Mouse (Mus musculus) heart, embryonic 13.5 days (tissue): ENCODE measurements around the gene Tmem168. TPM values are rescaled to one million over a fixed set of nuclear protein-coding genes. Genes with fewer than 3 reads are reported as not detected.

Experiments used
- ATAC-seq: fragments of 200-750 bp; cut with Nextera tagmentation; 2 replicates; pipeline ENCODE4 v1.8.0; 2017; ENCODE audit warnings: moderate TSS enrichment; ENCODE audit not compliant: insufficient number of reproducible peaks, low FRiP score, low TSS enrichment; ENCODE audit errors: extremely low read depth
- H3K27ac ChIP-seq: fragments of 300-500 bp; sonication (generic); replicated peaks from 2 replicates; pipeline ENCODE4 v1.5.1; 2015; ENCODE audit warnings: moderate library complexity, mild to moderate bottlenecking, inconsistent platforms
- H3K27me3 ChIP-seq: fragments of 300-500 bp; sonication (generic); replicated peaks from 2 replicates; pipeline ENCODE4 v1.6.1; 2015; ENCODE audit warnings: mild to moderate bottlenecking, inconsistent platforms
- H3K36me3 ChIP-seq: fragments of 300-500 bp; sonication (generic); 2 replicates; pipeline ENCODE4 v1.6.1; 2015; ENCODE audit warnings: mild to moderate bottlenecking, inconsistent platforms
- H3K4me1 ChIP-seq: fragments of 300-500 bp; sonication (generic); 2 replicates; pipeline ENCODE4 v1.6.1; 2015; ENCODE audit warnings: inconsistent platforms
- H3K4me2 ChIP-seq: fragments of 300-500 bp; sonication (generic); 2 replicates; pipeline ENCODE4 v1.6.1; 2015; ENCODE audit warnings: inconsistent platforms, mild to moderate bottlenecking, moderate library complexity
- H3K4me3 ChIP-seq: fragments of 300-500 bp; sonication (generic); 2 replicates; pipeline ENCODE4 v1.5.1; 2015; ENCODE audit warnings: moderate library complexity, mild to moderate bottlenecking, inconsistent platforms
- H3K9ac ChIP-seq: fragments of 300-500 bp; sonication (generic); 2 replicates; pipeline ENCODE4 v1.6.1; 2015; ENCODE audit warnings: inconsistent platforms, mild to moderate bottlenecking, moderate library complexity
- H3K9me3 ChIP-seq: fragments of 300-500 bp; sonication (generic); 2 replicates; pipeline ENCODE4 v1.6.1; 2016; ENCODE audit warnings: inconsistent platforms
- WGBS: fragments of 180-500 bp; shearing (Covaris S2); methylation state at CpG from one replicate; pipeline ENCODE4 v1.1.7; 2015; ENCODE audit warnings: mixed read lengths; 5-methylcytosine and 5-hydroxymethylcytosine counted together
- polyA plus RNA-seq: library from polyadenylated mRNA; unstranded; fragments of >200 nt; fragmentation: Nextera tagmentation; extraction: Ambion mirVana; gene quantifications from 2 replicates; pipeline ENCODE4 v1.2.1, GENCODE M21; 2015

Gene Tmem168
- 26.9 and 29.4 TPM in 2 replicates for polyA plus RNA-seq

DNA sequence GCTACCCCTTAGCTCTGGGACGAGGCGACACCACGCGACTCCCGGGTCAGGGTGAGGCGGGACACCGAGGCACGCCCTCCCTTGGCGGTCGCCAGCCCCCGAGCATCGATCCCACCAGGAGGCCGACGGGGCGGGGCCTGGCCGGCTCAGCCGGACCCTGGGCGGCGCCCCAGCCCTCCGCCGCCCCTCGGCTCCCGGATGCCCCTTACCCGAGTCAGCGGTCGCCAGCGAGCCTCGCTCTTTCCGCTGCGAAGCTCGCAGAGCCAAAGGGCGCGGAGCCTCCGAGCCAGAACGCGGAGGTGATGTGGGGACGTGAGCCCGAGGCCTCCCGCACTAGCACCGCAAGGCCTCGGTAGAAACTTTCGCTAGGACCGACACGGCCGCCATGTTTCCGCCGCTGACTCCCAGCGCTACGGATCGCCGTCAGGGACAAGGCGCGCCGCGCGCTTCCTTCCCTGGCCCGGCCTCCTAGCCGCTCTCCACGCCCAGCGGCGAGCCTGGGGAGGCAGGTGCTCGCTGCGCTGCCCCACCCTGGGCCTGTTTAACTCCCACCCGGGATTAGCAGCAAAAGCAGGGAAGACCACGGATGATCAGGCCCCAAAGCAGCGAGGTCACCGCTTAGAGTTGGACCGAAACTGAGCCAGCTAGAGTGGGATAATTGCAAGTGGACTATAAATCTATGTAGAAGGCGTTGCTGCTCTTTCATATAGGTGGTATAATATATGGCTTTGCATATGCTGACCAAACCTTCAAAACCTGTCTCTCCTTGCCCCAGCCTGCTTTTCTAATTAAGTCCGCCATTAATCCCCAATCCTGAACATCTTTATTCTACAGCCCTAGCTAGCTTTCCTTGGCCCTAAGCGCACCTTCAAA, at the start of gene Tmem168:
Tmem168 (minus strand) TSS at position 480 of the 873 bp plus-strand sequence.
- Histone ChIP-seq H3K4me1 (peaks cover 30% of the 10 kb centered on the region), H3K9ac (peak within 1 kb of the TSS; percentile 93), H3K4me3 (peak within 1 kb of the TSS; percentile 85), H3K27me3 (no peaks in the 10 kb centered on the region), H3K9me3 (no peaks in the 10 kb centered on the region), H3K27ac (peak within 1 kb of the TSS; percentile 97), H3K36me3 (peaks cover 14% of the 10 kb centered on the region), H3K4me2 (peak within 1 kb of the TSS; percentile 77)
- 2% methylated on average over 70 of the region's 71 CpGs for WGBS
- peak; percentile 92 for ATAC-seq

DNA sequence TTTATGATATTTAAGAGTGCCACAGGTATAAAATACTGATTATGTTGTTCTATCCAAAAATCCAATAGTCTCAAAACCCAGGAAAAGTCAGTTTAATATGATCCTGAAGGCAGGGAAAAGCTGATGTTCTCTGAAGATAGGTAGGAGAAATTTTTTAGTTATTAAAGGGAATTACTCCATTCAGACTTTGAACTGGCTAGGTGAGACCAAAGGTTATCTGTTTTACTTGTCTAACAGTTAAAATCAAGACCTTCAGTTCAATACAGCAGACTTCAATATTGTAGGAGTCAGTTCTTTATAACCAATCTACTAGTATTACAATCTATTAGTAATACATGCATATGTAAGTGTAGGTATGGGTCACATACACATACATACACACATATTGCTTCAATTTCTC, 46.2 kb upstream of the Tmem168 start:
- ATAC-seq, result no peak
- Histone ChIP-seq H3K9ac (no peak overlapping the region), H3K27ac (no peak overlapping the region), H3K9me3 (no peaks in the 10 kb centered on the region), H3K4me2 (no peak overlapping the region), H3K27me3 (no peaks in the 10 kb centered on the region), H3K4me1 (no peaks in the 10 kb centered on the region), H3K4me3 (no peak overlapping the region), H3K36me3 (peaks cover 44% of the 10 kb centered on the region)

DNA sequence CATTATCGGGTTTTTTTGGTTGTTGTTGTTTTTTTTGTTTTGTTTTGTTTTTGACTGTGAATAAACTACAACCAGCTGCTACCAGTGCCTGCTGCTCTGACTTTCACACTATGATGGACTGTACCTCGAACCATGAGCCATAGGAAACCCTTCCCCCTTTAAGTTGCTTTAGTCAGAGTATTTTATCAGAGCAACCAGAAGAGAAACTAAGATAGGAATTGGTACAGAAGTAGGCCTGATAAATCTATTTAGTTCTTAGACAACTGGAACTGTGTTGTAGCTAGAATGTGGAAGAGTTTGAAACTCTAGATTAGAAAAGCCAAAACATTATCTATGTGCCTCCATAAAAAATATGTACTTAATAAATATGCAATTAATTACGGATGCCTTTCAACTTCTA, 44.4 kb upstream of the Tmem168 start:
- 83% methylated on average over 3 of the region's 3 CpGs for WGBS
- H3K9ac ChIP-seq, result no peak overlapping the region
- peaks cover 8% of the 10 kb centered on the region; the same call in 1 of the 2 replicates for H3K9me3 ChIP-seq
- H3K27me3 ChIP-seq, result no peaks in the 10 kb centered on the region
- no peak overlapping the region for H3K4me3 ChIP-seq
- ATAC-seq, result no peak
- no peak overlapping the region for H3K27ac ChIP-seq
- no peak overlapping the region for H3K4me2 ChIP-seq
- no peaks in the 10 kb centered on the region for H3K4me1 ChIP-seq
- H3K36me3 ChIP-seq, result peaks cover 50% of the 10 kb centered on the region

DNA sequence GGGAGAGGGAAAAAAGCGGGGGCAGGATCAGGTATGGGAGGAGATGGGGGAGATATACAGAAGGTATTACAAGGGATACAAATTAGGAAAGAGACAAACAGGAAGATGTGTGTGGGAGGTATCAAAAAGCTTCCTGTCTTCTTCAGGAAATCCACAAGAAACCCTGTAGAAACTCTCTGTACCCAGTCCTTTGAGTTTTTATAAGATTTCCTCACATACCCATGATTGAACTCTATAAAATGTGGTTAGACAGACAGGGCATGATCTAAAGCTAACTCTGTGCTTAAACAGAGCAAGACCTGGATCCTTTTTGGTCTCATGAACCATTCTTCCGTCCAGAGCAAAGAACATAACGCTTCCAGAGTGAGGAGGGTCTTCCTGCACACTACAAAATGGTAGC, 43.0 kb upstream of the Tmem168 start:
- H3K9me3 ChIP-seq, result peaks cover 8% of the 10 kb centered on the region; the same call in 1 of the 2 replicates
- no peak overlapping the region for H3K9ac ChIP-seq

DNA sequence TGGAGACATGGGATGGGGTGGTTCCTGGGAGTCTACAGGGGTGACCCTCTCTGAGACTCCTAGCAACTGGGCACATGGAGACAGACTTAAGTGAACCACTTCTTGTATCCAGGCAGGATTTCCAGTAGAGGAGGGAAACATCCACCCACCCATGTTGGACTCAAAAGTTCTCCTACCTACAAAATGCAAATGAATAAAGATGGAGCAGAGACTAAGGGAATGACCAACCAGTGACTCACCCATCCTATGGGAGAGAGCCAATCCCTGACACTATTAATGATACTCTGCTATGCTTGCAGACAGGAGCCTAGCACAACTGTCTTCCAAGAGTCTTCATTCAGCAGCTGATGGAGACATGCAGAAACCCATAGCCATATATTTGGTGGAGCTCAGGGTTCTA, 40.4 kb upstream of the Tmem168 start:
- Histone ChIP-seq H3K4me3 (no peak overlapping the region), H3K4me2 (no peak overlapping the region), H3K4me1 (no peaks in the 10 kb centered on the region), H3K27me3 (no peaks in the 10 kb centered on the region), H3K36me3 (peaks cover 43% of the 10 kb centered on the region), H3K27ac (no peak overlapping the region), H3K9me3 (peaks cover 20% of the 10 kb centered on the region; the same call in 1 of the 2 replicates), H3K9ac (no peak overlapping the region)
- no peak for ATAC-seq

More for the DNA sequence above, 43.0 kb upstream of the Tmem168 start:
- 93% methylated on average over 3 of the region's 3 CpGs for WGBS
- no peak overlapping the region for H3K4me3 ChIP-seq
- no peaks in the 10 kb centered on the region for H3K27me3 ChIP-seq
- H3K4me2 ChIP-seq, result no peak overlapping the region
- no peaks in the 10 kb centered on the region for H3K4me1 ChIP-seq
- peaks cover 45% of the 10 kb centered on the region for H3K36me3 ChIP-seq
- ATAC-seq, result no peak
- no peak overlapping the region for H3K27ac ChIP-seq

DNA sequence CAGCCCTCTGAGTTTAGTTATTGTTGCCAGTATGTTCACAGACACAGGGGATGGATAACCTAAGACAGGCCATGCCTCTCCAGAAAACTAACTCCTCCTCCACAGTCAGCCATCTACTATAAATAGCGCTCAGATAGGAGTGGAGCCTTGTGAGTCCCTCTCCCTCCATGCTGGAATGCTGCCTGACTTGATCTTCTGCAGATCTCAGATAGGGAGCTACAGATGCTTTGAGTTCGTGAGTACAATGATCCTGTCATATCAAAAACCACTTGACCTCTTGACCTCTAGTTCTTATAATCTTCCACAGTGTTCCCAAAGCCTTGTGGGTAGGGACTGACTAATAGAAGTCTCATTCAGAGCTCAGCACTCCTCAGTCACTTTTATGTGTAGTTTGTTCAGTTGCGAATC, 28.7 kb upstream of the Tmem168 start:
- H3K9me3 ChIP-seq, result no peaks in the 10 kb centered on the region
- peak overlapping the region; percentile 81 for H3K27ac ChIP-seq
- ATAC-seq, result no peak
- no peak overlapping the region for H3K9ac ChIP-seq
- H3K4me2 ChIP-seq, result peak overlapping the region; percentile 24; the same call in 1 of the 2 replicates
- peaks cover 26% of the 10 kb centered on the region for H3K36me3 ChIP-seq
- no peaks in the 10 kb centered on the region for H3K27me3 ChIP-seq
- H3K4me1 ChIP-seq, result peaks cover 24% of the 10 kb centered on the region
- 22% methylated on average over 3 of the region's 3 CpGs for WGBS
- no peak overlapping the region for H3K4me3 ChIP-seq

DNA sequence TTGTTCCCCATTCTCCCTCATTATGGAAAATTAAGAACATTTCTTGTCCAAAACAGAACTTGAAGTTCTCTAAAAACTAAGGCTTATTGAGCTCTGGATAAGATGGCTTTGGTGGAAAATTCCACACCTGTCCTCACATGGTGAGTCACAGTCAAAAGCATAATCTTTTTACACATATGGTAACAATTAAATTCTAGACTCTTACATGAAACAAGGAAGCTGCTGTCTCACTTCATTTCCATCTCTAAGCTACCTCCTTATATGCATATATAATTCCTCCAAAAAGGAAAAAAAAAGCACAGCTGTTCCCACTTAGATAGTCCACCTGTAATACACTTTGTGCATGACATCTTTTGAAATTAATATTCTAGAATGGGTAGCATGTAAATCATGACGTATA, 24.7 kb upstream of the Tmem168 start:
- peaks cover 22% of the 10 kb centered on the region for H3K4me1 ChIP-seq
- H3K9me3 ChIP-seq, result no peaks in the 10 kb centered on the region
- no peak overlapping the region for H3K4me3 ChIP-seq
- peaks cover 16% of the 10 kb centered on the region for H3K36me3 ChIP-seq
- no peak overlapping the region for H3K9ac ChIP-seq
- WGBS, result 82% methylated on average over 1 of the region's 1 CpGs
- H3K4me2 ChIP-seq, result no peak overlapping the region
- no peak for ATAC-seq
- H3K27me3 ChIP-seq, result no peaks in the 10 kb centered on the region
- no peak overlapping the region for H3K27ac ChIP-seq

DNA sequence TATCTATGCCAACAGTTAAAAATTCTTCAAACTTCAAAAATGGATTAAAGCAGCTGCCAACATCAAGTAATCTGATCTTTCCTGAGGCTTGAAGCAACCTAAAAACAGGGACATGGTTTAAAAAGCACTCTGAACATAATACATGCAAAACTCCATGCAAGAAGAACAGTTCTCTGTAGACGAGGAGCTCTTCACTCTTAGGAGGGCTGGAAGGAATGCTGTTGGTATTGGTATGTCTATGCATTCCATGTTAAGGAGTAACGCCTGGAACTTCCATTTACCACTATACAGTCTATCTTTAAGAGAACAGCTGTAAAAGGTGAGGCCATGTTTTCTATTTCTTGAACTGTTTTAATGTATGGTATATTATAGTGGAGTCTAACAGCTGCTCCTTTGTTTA, 22.7 kb upstream of the Tmem168 start:
- Histone ChIP-seq H3K27ac (no peak overlapping the region), H3K36me3 (peaks cover 21% of the 10 kb centered on the region), H3K9ac (no peak overlapping the region), H3K4me2 (no peak overlapping the region), H3K9me3 (no peaks in the 10 kb centered on the region), H3K27me3 (no peaks in the 10 kb centered on the region), H3K4me1 (peaks cover 14% of the 10 kb centered on the region), H3K4me3 (no peak overlapping the region)
- ATAC-seq, result no peak
- 50% methylated on average over 2 of the region's 2 CpGs for WGBS

DNA sequence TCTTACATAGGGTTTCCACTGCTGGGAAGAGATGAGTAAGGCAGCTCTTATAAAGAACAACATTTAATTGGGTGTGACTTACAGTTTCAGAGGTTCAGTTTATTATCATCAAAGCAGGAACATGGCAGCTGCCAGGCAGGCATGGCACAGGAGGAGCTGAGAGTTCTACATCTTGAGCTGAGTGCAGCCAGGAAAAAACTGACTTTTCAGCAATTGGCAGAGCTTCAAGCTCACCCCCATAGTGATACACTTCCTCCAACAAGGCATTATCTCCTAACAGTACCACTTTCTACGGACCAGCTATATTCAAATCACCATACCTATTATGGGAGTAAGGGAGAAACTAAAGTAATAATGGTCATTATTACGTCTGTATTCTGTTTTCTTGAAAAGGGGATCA, 11.7 kb upstream of the Tmem168 start:
- H3K36me3 ChIP-seq, result peaks cover 6% of the 10 kb centered on the region; the same call in 1 of the 2 replicates
- no peaks in the 10 kb centered on the region for H3K4me1 ChIP-seq
- H3K9me3 ChIP-seq, result no peaks in the 10 kb centered on the region
- WGBS, result 55% methylated on average over 2 of the region's 2 CpGs
- no peak overlapping the region for H3K4me3 ChIP-seq
- H3K27ac ChIP-seq, result no peak overlapping the region
- H3K4me2 ChIP-seq, result no peak overlapping the region
- no peak overlapping the region for H3K9ac ChIP-seq
- no peak for ATAC-seq
- no peaks in the 10 kb centered on the region for H3K27me3 ChIP-seq

DNA sequence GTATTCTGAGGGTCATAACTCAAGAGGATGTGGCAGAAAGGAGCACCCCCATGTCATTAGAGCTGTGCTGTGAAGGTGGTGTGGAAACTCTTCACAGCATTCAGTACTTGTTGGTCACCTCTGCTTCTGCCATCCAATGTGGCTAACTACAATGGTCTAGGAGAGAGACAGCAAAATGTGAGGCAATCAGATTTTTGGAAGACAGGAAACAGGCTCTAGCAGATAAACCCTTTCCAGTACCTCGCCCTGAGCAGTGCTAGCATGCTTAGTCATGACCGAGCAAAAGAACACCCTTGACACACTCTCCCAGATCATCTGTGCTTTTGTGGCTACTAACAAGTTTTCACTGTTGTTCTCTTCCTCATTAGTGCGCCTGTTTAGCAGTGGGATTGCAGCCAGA, 9.2 kb upstream of the Tmem168 start:
- Histone ChIP-seq H3K9me3 (no peaks in the 10 kb centered on the region), H3K36me3 (peaks cover 5% of the 10 kb centered on the region; the same call in 1 of the 2 replicates), H3K4me2 (no peak overlapping the region), H3K4me1 (no peaks in the 10 kb centered on the region), H3K4me3 (no peak overlapping the region), H3K9ac (no peak overlapping the region), H3K27ac (no peak overlapping the region), H3K27me3 (no peaks in the 10 kb centered on the region)
- WGBS, result 76% methylated on average over 3 of the region's 3 CpGs
- ATAC-seq, result no peak

DNA sequence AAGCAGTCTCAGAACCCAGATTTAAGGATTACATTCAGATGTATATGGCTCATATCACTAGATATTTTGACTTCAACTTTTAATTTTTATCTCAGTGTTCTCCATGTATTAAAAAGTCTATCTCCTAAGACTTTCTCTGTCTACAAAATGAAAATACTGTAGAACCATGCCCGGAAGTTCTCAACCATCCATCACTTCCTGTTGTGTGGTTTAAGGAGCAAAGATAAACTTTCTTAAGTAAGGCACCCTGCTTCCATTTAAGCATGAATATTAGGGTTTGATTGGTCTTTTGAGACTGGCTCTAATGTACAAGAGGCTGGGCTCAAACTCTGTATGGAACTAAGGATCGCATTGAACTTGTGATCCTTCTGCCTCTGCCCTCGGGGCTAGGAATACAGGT, 6.7 kb upstream of the Tmem168 start:
- ATAC-seq, result no peak
- Histone ChIP-seq H3K27ac (no peak overlapping the region), H3K36me3 (no peaks in the 10 kb centered on the region), H3K27me3 (no peaks in the 10 kb centered on the region), H3K9me3 (no peaks in the 10 kb centered on the region), H3K9ac (no peak overlapping the region), H3K4me3 (no peak overlapping the region), H3K4me2 (no peak overlapping the region), H3K4me1 (no peaks in the 10 kb centered on the region)
- 82% methylated on average over 3 of the region's 3 CpGs for WGBS

DNA sequence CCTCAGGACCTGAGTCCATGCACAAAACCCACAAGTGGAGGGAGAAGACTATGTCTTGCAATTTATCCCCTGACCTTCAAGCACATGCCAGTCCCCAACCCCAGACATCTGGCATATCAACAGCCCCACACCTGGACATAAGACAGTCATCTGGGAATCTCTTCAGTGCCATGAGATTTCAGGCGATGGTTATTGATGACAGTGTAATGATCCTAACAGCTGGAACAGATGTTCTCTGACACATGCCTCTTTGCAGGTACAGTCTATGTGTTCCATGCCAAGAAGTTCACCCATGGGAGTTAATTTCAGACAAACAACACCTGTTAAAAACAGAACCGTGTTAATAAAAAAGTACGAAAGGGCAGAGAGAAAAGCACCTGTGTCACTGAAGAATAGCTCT, 5.8 kb upstream of the Tmem168 start:
- no peak overlapping the region for H3K4me2 ChIP-seq
- no peaks in the 10 kb centered on the region for H3K36me3 ChIP-seq
- no peaks in the 10 kb centered on the region for H3K4me1 ChIP-seq
- no peak overlapping the region for H3K9ac ChIP-seq
- H3K27ac ChIP-seq, result no peak overlapping the region
- no peaks in the 10 kb centered on the region for H3K9me3 ChIP-seq
- H3K4me3 ChIP-seq, result no peak overlapping the region
- 76% methylated on average over 3 of the region's 3 CpGs for WGBS
- no peak for ATAC-seq
- no peaks in the 10 kb centered on the region for H3K27me3 ChIP-seq
